Mouse (Mus musculus): Measurements from ENCODE around the gene Entpd7.

Entpd7 gene

DNA sequence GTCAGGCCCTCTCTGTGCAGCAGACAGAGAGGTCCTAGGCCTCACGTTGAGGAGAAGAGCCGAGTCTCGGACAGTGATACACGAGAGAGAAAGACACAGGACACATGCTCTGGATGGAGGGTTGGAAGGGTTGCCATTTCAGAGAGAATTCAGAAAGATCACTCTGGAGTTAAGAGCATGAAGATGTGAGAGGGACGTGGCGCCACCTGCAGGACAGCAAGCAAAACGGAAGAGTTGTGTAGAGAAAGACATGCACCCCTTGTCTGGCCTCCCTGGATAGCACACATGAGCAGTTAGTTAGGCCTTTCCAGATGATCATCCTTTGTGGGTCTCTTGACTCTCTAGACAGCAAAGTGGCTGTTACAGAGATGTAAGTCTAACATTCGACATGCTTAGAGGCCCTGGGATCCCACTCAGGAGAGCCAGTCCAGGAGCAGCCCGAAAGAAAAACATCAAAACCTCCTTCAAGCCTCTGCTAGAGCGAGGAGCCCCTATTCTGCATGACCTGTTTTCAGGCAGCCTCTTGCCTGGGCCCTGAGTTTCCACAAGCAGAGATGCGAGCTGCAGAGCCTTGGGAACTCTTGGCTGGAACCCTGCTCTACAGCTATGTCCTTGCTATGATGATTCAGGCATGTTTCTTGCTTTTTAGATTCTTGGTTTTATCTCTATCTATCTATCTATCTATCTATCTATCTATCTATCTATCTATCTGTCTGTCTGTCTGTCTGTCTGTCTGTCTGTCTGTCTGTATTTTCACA is 33.6 kb upstream of the Entpd7 start:
- H3K4me3 ChIP-seq (replicated peaks; ENCODE audit: low read length), result no peak overlapping the region
- TF ChIP-seq CTCF (conservative IDR thresholded peaks at IDR 0.05; ENCODE audit: low read length) (peak; percentile 64), POU5F1 (IDR thresholded peaks at IDR 0.05; ENCODE audit: borderline replicate concordance, low read length) (no peak), NANOG (IDR thresholded peaks at IDR 0.05; ENCODE audit: borderline replicate concordance, low read length) (no peak)
- H3K36me3 ChIP-seq (ENCODE audit: insufficient read depth, low read length), result no peaks in the 10 kb centered on the region
- H3K27me3 ChIP-seq (ENCODE audit: insufficient read depth, low read length), result peaks cover 11% of the 10 kb centered on the region; the same call in 1 of the 2 replicates
- H3K9me3 ChIP-seq (ENCODE audit: low read length), result no peaks in the 10 kb centered on the region
- no peaks in the 10 kb centered on the region; the same call in 1 of the 2 replicates for H3K4me1 ChIP-seq (replicated peaks; ENCODE audit: low read depth, low read length)

DNA sequence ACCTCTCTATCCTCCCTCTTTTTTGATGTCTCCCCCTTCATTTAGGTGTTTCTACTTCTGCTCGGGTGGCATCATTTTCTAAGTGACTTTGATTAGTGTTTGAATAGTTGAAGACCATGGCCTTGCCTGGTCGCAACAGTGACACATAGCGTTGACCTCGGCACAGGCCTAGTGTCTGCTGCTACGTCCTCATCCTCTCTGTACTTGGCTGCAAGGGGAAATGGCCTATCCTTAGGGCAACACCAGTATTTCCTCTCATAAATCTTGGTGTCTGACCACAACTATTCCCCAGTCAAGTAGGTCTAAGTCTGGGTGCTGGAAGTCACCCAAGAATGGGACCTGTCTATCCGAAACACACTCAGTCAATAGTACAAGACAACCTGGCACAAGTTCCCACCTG is 29.8 kb upstream of the Entpd7 start:
- H3K4me3 ChIP-seq (replicated peaks; ENCODE audit: low read length), result no peak overlapping the region
- H3K27me3 ChIP-seq (ENCODE audit: insufficient read depth, low read length), result peaks cover 4% of the 10 kb centered on the region; the same call in 1 of the 2 replicates
- H3K9me3 ChIP-seq (ENCODE audit: low read length), result no peaks in the 10 kb centered on the region
- H3K4me1 ChIP-seq (replicated peaks; ENCODE audit: low read depth, low read length), result peaks cover 32% of the 10 kb centered on the region
- peaks cover 22% of the 10 kb centered on the region for H3K36me3 ChIP-seq (ENCODE audit: insufficient read depth, low read length)
- TF ChIP-seq CTCF (conservative IDR thresholded peaks at IDR 0.05; ENCODE audit: low read length) (no peak), NANOG (IDR thresholded peaks at IDR 0.05; ENCODE audit: borderline replicate concordance, low read length) (no peak), POU5F1 (IDR thresholded peaks at IDR 0.05; ENCODE audit: borderline replicate concordance, low read length) (no peak)

DNA sequence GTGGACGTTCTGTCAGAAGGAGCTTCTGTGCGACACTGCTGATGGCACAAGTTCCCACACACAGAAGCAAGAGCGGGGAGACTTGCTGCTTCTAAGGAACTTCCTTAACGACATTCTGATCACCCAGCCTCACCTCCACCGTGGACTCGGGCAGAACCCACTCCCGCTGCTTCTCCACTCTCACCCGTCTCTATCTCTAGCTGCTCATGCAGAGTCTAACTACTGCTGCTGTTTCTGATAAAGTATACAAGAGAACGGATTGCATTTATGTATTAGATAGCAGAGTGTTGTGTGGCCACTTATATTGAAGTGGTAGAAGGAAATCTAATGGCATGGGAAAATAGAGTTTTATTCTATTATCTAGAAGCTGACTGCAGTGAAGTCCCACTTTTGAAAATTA is 28.7 kb upstream of the Entpd7 start:
- peaks cover 40% of the 10 kb centered on the region for H3K4me1 ChIP-seq (replicated peaks; ENCODE audit: low read depth, low read length)

DNA sequence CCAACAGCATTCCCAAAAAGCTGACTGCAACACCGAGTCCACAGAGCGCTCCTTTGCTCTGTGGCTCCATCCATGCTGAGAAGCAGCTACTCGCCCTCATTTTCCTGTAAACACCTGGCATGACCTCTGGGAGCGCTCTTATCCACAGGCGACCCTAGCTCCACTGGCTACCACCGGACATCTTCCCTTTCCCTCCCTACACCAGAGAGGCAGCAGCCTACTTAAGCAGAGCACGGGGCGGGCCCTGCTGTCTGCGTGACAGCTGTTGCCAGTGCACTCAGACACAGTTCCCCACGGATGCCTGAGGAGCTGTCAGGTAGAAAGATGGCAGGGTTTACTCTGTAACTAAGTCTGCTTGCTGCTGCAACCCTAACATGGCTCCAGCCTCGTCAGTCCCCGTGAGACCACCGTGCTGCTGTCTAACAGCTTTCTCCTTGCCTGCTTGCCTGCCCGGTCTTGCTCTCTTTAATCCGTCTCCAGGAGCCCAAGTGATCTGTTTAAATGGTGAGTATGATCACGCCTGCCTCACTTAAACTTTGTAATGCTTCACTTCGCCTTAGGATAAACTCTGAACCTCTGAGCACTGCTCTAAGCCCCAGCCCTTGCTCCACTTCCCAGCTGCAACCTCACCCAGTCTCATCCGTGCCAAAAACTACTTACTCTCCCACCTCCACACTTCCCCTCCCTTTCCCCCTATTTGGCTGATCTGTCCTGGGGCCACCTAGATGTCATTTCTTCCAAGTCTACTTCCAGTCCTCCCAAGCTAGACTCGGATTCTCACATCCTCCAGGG is 27.1 kb upstream of the Entpd7 start:
- peaks cover 43% of the 10 kb centered on the region for H3K36me3 ChIP-seq (ENCODE audit: insufficient read depth, low read length)
- H3K4me1 ChIP-seq (replicated peaks; ENCODE audit: low read depth, low read length), result peaks cover 56% of the 10 kb centered on the region
- no peak overlapping the region for H3K4me3 ChIP-seq (replicated peaks; ENCODE audit: low read length)
- H3K9me3 ChIP-seq (ENCODE audit: low read length), result no peaks in the 10 kb centered on the region
- TF ChIP-seq POU5F1 (IDR thresholded peaks at IDR 0.05; ENCODE audit: borderline replicate concordance, low read length) (no peak), CTCF (conservative IDR thresholded peaks at IDR 0.05; ENCODE audit: low read length) (peak; percentile 11; the same call in 1 of the 2 replicates)
- no peaks in the 10 kb centered on the region for H3K27me3 ChIP-seq (ENCODE audit: insufficient read depth, low read length)

More for the DNA sequence above, 28.7 kb upstream of the Entpd7 start:
- no peaks in the 10 kb centered on the region for H3K9me3 ChIP-seq (ENCODE audit: low read length)
- no peak overlapping the region for H3K4me3 ChIP-seq (replicated peaks; ENCODE audit: low read length)
- no peaks in the 10 kb centered on the region for H3K27me3 ChIP-seq (ENCODE audit: insufficient read depth, low read length)
- TF ChIP-seq CTCF (conservative IDR thresholded peaks at IDR 0.05; ENCODE audit: low read length) (no peak), NANOG (IDR thresholded peaks at IDR 0.05; ENCODE audit: borderline replicate concordance, low read length) (no peak), POU5F1 (IDR thresholded peaks at IDR 0.05; ENCODE audit: borderline replicate concordance, low read length) (no peak)
- peaks cover 30% of the 10 kb centered on the region for H3K36me3 ChIP-seq (ENCODE audit: insufficient read depth, low read length)

DNA sequence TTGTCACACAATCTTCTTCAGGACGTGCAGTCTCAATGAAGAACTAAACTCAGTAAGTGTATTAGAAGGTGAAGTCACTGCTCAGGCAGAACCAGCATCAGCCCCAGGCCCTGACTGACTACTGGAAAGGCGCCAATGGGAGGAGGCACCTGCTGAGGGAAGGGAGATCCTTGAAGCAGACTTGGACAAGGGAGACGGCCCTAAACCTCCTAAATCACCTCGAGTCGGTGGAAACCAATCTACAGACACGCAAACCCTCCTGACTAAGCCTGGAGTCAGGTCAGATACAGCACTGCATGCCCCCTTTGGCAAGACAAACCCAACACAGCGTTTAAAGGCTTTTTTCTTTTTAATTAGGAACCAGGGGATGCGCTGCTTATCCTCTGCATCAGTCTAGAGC is 26.0 kb upstream of the Entpd7 start:
- TF ChIP-seq POU5F1 (IDR thresholded peaks at IDR 0.05; ENCODE audit: borderline replicate concordance, low read length) (no peak), CTCF (conservative IDR thresholded peaks at IDR 0.05; ENCODE audit: low read length) (no peak), NANOG (IDR thresholded peaks at IDR 0.05; ENCODE audit: borderline replicate concordance, low read length) (no peak)
- Histone ChIP-seq H3K4me1 (replicated peaks; ENCODE audit: low read depth, low read length) (peaks cover 66% of the 10 kb centered on the region), H3K4me3 (replicated peaks; ENCODE audit: low read length) (no peak overlapping the region), H3K36me3 (ENCODE audit: insufficient read depth, low read length) (peaks cover 48% of the 10 kb centered on the region), H3K9me3 (ENCODE audit: low read length) (no peaks in the 10 kb centered on the region), H3K27me3 (ENCODE audit: insufficient read depth, low read length) (no peaks in the 10 kb centered on the region)

DNA sequence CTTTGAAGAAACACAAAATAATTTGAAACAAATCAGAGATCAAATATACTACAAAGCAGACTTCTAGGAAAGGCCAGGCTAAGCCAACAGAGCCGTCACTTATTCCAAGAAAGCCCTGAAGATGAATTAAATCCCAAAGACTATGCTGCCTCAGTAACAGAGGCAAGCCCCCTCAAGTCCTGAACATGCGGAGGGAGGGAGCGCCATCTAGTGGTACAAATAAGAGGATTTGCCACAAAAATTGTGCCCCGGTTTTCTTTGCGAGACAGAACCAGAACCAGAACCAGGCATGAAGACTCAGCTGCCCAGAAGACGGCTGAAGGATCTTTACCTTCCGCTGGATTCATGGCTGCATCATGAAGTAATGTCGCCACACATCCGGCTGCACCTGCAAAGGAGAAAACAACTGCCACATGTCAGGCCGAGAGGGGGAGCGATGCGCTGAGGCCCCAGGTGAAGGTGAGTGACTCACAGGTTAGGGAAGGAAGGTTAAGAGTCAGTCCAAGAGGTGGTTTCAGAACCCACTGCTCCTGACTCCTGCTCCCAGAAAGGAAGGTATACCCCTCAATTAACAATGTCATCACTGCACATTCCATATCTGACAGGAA is 23.9 kb upstream of the Entpd7 start:
- TF ChIP-seq NANOG (IDR thresholded peaks at IDR 0.05; ENCODE audit: borderline replicate concordance, low read length), result no peak
- TF ChIP-seq CTCF (conservative IDR thresholded peaks at IDR 0.05; ENCODE audit: low read length), result peak; percentile 67
- no peak for TF ChIP-seq POU5F1 (IDR thresholded peaks at IDR 0.05; ENCODE audit: borderline replicate concordance, low read length)
- Histone ChIP-seq H3K4me1 (replicated peaks; ENCODE audit: low read depth, low read length) (peaks cover 82% of the 10 kb centered on the region), H3K4me3 (replicated peaks; ENCODE audit: low read length) (no peak overlapping the region; the same call in 1 of the 2 replicates), H3K27me3 (ENCODE audit: insufficient read depth, low read length) (no peaks in the 10 kb centered on the region), H3K9me3 (ENCODE audit: low read length) (no peaks in the 10 kb centered on the region), H3K36me3 (ENCODE audit: insufficient read depth, low read length) (peaks cover 65% of the 10 kb centered on the region)

DNA sequence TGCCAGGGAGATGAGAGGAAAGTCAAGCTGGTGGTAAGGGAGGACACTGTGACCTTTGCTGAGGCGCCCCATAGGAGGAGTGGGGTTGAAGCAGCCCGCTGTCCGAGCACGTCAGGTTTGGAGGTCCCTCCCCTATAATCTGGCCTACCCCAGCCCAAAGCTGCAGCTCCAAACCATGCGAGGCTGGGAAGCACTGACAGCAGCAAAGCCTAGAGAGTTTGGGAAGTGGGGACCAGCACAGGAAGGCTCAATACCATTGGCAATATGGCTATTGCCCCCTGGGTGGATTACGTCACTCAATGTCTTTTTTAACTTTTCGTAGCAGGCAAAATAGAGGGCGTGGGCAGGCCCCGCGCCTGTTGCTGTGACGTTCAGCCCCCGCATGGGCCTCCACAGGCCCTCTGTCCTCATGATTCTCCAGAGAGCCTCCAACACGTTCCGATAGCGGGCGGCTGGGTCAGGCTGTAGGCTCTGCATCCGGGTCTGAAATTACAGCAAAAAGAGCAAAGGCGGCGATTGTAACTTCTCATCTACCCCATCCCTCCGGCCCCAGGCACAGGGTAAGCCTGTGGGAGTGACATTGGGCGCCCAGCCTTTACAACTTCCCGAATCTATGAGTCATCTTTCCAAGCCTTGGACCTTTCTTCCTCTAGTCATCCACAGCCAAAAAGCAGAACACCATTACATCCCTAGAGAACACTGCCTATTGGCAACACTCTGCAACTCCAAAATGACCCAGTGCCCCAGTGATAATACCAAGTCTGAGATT is 22.6 kb upstream of the Entpd7 start:
- TF ChIP-seq POU5F1 (IDR thresholded peaks at IDR 0.05; ENCODE audit: borderline replicate concordance, low read length), result no peak
- TF ChIP-seq CTCF (conservative IDR thresholded peaks at IDR 0.05; ENCODE audit: low read length), result no peak
- H3K36me3 ChIP-seq (ENCODE audit: insufficient read depth, low read length), result peaks cover 76% of the 10 kb centered on the region
- H3K27me3 ChIP-seq (ENCODE audit: insufficient read depth, low read length), result no peaks in the 10 kb centered on the region
- no peaks in the 10 kb centered on the region for H3K9me3 ChIP-seq (ENCODE audit: low read length)
- peak overlapping the region; percentile 50 for H3K4me3 ChIP-seq (replicated peaks; ENCODE audit: low read length)
- H3K4me1 ChIP-seq (replicated peaks; ENCODE audit: low read depth, low read length), result peaks cover 82% of the 10 kb centered on the region

DNA sequence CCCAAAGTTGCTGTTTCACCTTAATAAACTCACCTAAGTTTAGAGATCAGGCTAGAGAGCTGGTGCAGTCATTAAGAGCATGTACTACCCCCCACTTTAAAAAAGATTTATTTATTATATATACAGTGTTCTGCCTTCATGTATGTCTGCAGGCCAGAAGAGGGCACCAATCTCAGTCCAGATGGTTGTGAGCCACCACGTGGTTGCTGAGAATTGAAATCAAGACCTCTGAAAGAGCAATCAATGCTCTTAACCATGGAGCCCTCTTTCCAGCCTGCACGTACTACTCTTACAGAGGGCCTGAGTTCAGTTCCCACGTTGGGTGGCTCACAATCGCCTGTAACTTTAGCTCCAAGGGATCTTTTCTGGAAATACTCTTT is 22.1 kb upstream of the Entpd7 start:
- Histone ChIP-seq H3K4me1 (replicated peaks; ENCODE audit: low read depth, low read length) (peaks cover 81% of the 10 kb centered on the region), H3K27me3 (ENCODE audit: insufficient read depth, low read length) (no peaks in the 10 kb centered on the region), H3K4me3 (replicated peaks; ENCODE audit: low read length) (no peak overlapping the region; the same call in 1 of the 2 replicates), H3K9me3 (ENCODE audit: low read length) (no peaks in the 10 kb centered on the region), H3K36me3 (ENCODE audit: insufficient read depth, low read length) (peaks cover 82% of the 10 kb centered on the region)
- TF ChIP-seq CTCF (conservative IDR thresholded peaks at IDR 0.05; ENCODE audit: low read length) (no peak), POU5F1 (IDR thresholded peaks at IDR 0.05; ENCODE audit: borderline replicate concordance, low read length) (no peak), NANOG (IDR thresholded peaks at IDR 0.05; ENCODE audit: borderline replicate concordance, low read length) (no peak)

Data from E14TG2a.4 (cell line).